Mouse (Mus musculus): ENCODE measurements at regions not wholly inside any gene's neighbourhood (a gene's known extent, or its start where the extent isn't known, plus 50 kb on each side); places are given as distances from the start of the nearest gene placed in this dataset.
A peak's percentile ranks its signal among the peaks of the same experiment; 100 is the strongest.

- ATAC-seq (ENCODE audit: low FRiP score): no peak
- WGBS: 94% methylated on average over 8 of the region's 8 CpGs
- no peak overlapping the region for H3K4me2 ChIP-seq (replicated peaks; ENCODE audit: low read depth, low read length)
Measured at GRCm38 (mm10) chr6:43914741-43915140, 248.7 kb upstream of the Tpk1 start.

DNA sequence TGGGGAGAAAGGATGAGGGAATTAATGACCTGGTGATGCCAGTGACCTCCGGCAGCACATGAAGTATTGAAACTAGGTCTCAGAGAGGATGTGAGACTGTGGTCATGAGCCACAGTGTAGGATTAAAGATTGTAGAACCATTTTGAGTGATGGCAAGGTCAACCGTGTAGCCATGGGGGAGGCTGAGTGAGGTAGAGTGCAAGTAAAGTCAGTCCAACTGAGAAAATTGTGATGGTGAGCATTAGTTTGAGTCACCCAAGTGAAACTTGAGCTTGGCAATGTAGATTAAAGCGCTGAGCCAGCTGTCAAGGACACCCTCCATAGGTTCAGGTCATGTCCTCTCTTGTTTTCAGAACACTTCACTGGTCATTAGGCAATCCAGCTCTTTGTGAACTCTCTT, 219.9 kb upstream of the Tpk1 start:
- Histone ChIP-seq H3K4me3 (ENCODE audit: low read depth, low read length) (no peak overlapping the region), H3K9me3 (ENCODE audit: control insufficient read depth, low read length) (no peaks in the 10 kb centered on the region), H3K9ac (ENCODE audit: low read depth, low read length) (no peak overlapping the region), H3K27ac (ENCODE audit: low read depth, low read length) (no peak overlapping the region), H3K4me2 (replicated peaks; ENCODE audit: low read depth, low read length) (no peak overlapping the region), H3K27me3 (ENCODE audit: control insufficient read depth, insufficient read depth, low read length) (no peaks in the 10 kb centered on the region), H3K36me3 (ENCODE audit: control insufficient read depth, insufficient read depth, low read length) (no peaks in the 10 kb centered on the region), H3K4me1 (replicated peaks; ENCODE audit: control insufficient read depth, insufficient read depth, low read length) (no peaks in the 10 kb centered on the region)
- WGBS: 78% methylated on average over 3 of the region's 3 CpGs
- DNase-seq (ENCODE audit: low spot score) (no peak), ATAC-seq (ENCODE audit: low FRiP score) (no peak)

More at GRCm38 (mm10) chr6:43914741-43915140, 248.7 kb upstream of the Tpk1 start:
- DNase-seq (ENCODE audit: low spot score): no peak
- Histone ChIP-seq H3K9me3 (ENCODE audit: control insufficient read depth, low read length) (no peaks in the 10 kb centered on the region), H3K27ac (ENCODE audit: low read depth, low read length) (no peak overlapping the region), H3K4me1 (replicated peaks; ENCODE audit: control insufficient read depth, insufficient read depth, low read length) (no peaks in the 10 kb centered on the region), H3K27me3 (ENCODE audit: control insufficient read depth, insufficient read depth, low read length) (no peaks in the 10 kb centered on the region), H3K9ac (ENCODE audit: low read depth, low read length) (no peak overlapping the region), H3K36me3 (ENCODE audit: control insufficient read depth, insufficient read depth, low read length) (no peaks in the 10 kb centered on the region), H3K4me3 (ENCODE audit: low read depth, low read length) (no peak overlapping the region)

- H3K36me3 ChIP-seq (ENCODE audit: control insufficient read depth, insufficient read depth, low read length): no peaks in the 10 kb centered on the region
Measured at GRCm38 (mm10) chr6:43876711-43877110, 210.6 kb upstream of the Tpk1 start.

DNA sequence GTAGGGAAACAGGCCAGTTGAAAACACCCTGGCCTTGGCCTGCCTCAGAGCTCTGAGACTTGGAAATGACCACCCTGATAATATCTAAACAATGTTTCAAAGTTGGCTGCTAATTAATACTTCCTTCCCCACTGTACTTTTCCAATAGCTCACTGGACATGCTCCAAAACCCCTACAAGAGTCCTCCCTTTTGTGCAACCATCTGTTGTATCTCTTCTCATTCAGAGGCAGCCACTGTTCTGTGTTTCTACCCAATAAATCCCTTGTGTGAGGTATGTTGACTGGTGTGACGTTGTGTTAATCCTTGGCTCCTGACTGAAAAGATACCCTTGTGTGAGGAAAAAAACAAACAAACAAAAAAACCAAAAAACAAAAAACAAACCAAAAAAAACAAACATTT, 193.3 kb upstream of the Tpk1 start:
- Histone ChIP-seq H3K36me3 (ENCODE audit: control insufficient read depth, insufficient read depth, low read length) (no peaks in the 10 kb centered on the region), H3K27me3 (ENCODE audit: control insufficient read depth, insufficient read depth, low read length) (no peaks in the 10 kb centered on the region), H3K4me3 (ENCODE audit: low read depth, low read length) (no peak overlapping the region), H3K4me2 (replicated peaks; ENCODE audit: low read depth, low read length) (no peak overlapping the region), H3K4me1 (replicated peaks; ENCODE audit: control insufficient read depth, insufficient read depth, low read length) (no peaks in the 10 kb centered on the region), H3K9ac (ENCODE audit: low read depth, low read length) (no peak overlapping the region), H3K27ac (ENCODE audit: low read depth, low read length) (no peak overlapping the region), H3K9me3 (ENCODE audit: control insufficient read depth, low read length) (no peaks in the 10 kb centered on the region)
- DNase-seq (ENCODE audit: low spot score): no peak
- WGBS: 59% methylated on average over 1 of the region's 1 CpGs
- ATAC-seq (ENCODE audit: low FRiP score): no peak

More at GRCm38 (mm10) chr6:43876711-43877110, 210.6 kb upstream of the Tpk1 start:
- Histone ChIP-seq H3K9me3 (ENCODE audit: control insufficient read depth, low read length) (no peaks in the 10 kb centered on the region), H3K4me1 (replicated peaks; ENCODE audit: control insufficient read depth, insufficient read depth, low read length) (no peaks in the 10 kb centered on the region), H3K9ac (ENCODE audit: low read depth, low read length) (no peak overlapping the region), H3K27ac (ENCODE audit: low read depth, low read length) (no peak overlapping the region), H3K27me3 (ENCODE audit: control insufficient read depth, insufficient read depth, low read length) (no peaks in the 10 kb centered on the region), H3K4me3 (ENCODE audit: low read depth, low read length) (no peak overlapping the region), H3K4me2 (replicated peaks; ENCODE audit: low read depth, low read length) (no peak overlapping the region)
- WGBS: 55% methylated on average over 2 of the region's 2 CpGs
- ATAC-seq (ENCODE audit: low FRiP score) (0 out of 2 replicates have a peak, but pooled peaks have one; percentile 25), DNase-seq (ENCODE audit: low spot score) (no peak)

DNA sequence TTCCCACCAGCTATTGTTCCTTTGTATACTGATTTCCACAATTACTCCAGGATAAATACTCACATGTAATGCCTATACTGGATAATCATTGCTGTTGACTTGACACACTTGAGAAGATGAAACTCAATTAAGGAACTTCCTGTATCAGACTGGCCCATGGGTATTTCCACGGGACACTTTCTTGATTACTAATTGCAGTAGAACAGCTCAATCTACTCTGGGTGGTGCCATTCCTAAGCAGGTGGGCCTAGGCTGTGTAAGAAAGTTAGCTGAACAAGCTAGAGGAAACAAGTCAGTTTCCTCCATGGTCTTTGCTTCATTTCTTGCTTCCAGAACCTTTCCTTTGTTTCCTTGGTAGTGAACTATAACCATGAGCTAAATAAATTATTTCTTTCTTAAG, 191.0 kb upstream of the Tpk1 start:
- H3K4me3 ChIP-seq (ENCODE audit: low read depth, low read length): no peak overlapping the region
- DNase-seq (ENCODE audit: low spot score) (no peak), ATAC-seq (ENCODE audit: low FRiP score) (no peak)
- H3K9me3 ChIP-seq (ENCODE audit: control insufficient read depth, low read length): no peaks in the 10 kb centered on the region
- H3K36me3 ChIP-seq (ENCODE audit: control insufficient read depth, insufficient read depth, low read length): no peaks in the 10 kb centered on the region
- no peak overlapping the region for H3K4me2 ChIP-seq (replicated peaks; ENCODE audit: low read depth, low read length)
- WGBS: 82% methylated on average over 1 of the region's 1 CpGs
- no peaks in the 10 kb centered on the region for H3K27me3 ChIP-seq (ENCODE audit: control insufficient read depth, insufficient read depth, low read length)
- H3K4me1 ChIP-seq (replicated peaks; ENCODE audit: control insufficient read depth, insufficient read depth, low read length): no peaks in the 10 kb centered on the region
- no peak overlapping the region for H3K9ac ChIP-seq (ENCODE audit: low read depth, low read length)
- no peak overlapping the region for H3K27ac ChIP-seq (ENCODE audit: low read depth, low read length)

GRCm38 (mm10) chr6:43853461-43853860, 187.4 kb upstream of the Tpk1 start:
- no peaks in the 10 kb centered on the region for H3K27me3 ChIP-seq (ENCODE audit: control insufficient read depth, insufficient read depth, low read length)
- H3K4me3 ChIP-seq (ENCODE audit: low read depth, low read length): no peak overlapping the region
- no peaks in the 10 kb centered on the region for H3K9me3 ChIP-seq (ENCODE audit: control insufficient read depth, low read length)
- ATAC-seq (ENCODE audit: low FRiP score) (no peak), DNase-seq (ENCODE audit: low spot score) (no peak)
- H3K36me3 ChIP-seq (ENCODE audit: control insufficient read depth, insufficient read depth, low read length): no peaks in the 10 kb centered on the region
- WGBS: 77% methylated on average over 1 of the region's 1 CpGs
- no peaks in the 10 kb centered on the region for H3K4me1 ChIP-seq (replicated peaks; ENCODE audit: control insufficient read depth, insufficient read depth, low read length)
- no peak overlapping the region for H3K27ac ChIP-seq (ENCODE audit: low read depth, low read length)
- no peak overlapping the region for H3K4me2 ChIP-seq (replicated peaks; ENCODE audit: low read depth, low read length)
- H3K9ac ChIP-seq (ENCODE audit: low read depth, low read length): no peak overlapping the region

GRCm38 (mm10) chr6:43851306-43851705, 185.2 kb upstream of the Tpk1 start:
- Histone ChIP-seq H3K9ac (ENCODE audit: low read depth, low read length) (no peak overlapping the region), H3K27ac (ENCODE audit: low read depth, low read length) (no peak overlapping the region), H3K4me1 (replicated peaks; ENCODE audit: control insufficient read depth, insufficient read depth, low read length) (no peaks in the 10 kb centered on the region), H3K36me3 (ENCODE audit: control insufficient read depth, insufficient read depth, low read length) (no peaks in the 10 kb centered on the region), H3K9me3 (ENCODE audit: control insufficient read depth, low read length) (no peaks in the 10 kb centered on the region), H3K27me3 (ENCODE audit: control insufficient read depth, insufficient read depth, low read length) (no peaks in the 10 kb centered on the region), H3K4me3 (ENCODE audit: low read depth, low read length) (no peak overlapping the region), H3K4me2 (replicated peaks; ENCODE audit: low read depth, low read length) (no peak overlapping the region)
- ATAC-seq (ENCODE audit: low FRiP score): no peak
- WGBS: 92% methylated on average over 6 of the region's 6 CpGs
- DNase-seq (ENCODE audit: low spot score): no peak

DNA sequence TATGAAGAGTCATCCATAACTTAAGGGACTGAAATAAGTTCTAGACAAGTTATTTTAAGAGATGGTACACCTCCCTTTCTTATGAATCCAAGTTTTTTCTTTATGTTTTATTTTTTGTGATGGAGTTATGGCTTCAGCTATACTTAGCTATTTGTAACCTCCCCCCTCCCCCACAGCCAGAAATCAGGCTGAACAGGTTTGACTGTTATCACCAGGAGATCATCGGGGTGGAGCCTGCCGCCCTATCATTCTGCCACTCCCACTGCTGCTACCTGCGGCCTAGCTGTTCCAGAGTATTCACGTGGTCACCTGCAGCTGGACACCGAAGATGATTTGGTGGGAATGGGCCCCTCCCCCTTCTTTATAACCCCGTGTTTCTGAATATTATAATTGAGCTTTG, 172.9 kb upstream of the Tpk1 start:
- ATAC-seq (ENCODE audit: low FRiP score): no peak
- H3K36me3 ChIP-seq (ENCODE audit: control insufficient read depth, insufficient read depth, low read length): no peaks in the 10 kb centered on the region
- DNase-seq (ENCODE audit: low spot score): no peak
- H3K4me1 ChIP-seq (replicated peaks; ENCODE audit: control insufficient read depth, insufficient read depth, low read length): no peaks in the 10 kb centered on the region
- WGBS: 66% methylated on average over 6 of the region's 6 CpGs
- H3K27me3 ChIP-seq (ENCODE audit: control insufficient read depth, insufficient read depth, low read length): no peaks in the 10 kb centered on the region
- no peak overlapping the region for H3K4me2 ChIP-seq (replicated peaks; ENCODE audit: low read depth, low read length)
- H3K27ac ChIP-seq (ENCODE audit: low read depth, low read length): no peak overlapping the region
- H3K9me3 ChIP-seq (ENCODE audit: control insufficient read depth, low read length): no peaks in the 10 kb centered on the region
- no peak overlapping the region for H3K4me3 ChIP-seq (ENCODE audit: low read depth, low read length)
- no peak overlapping the region for H3K9ac ChIP-seq (ENCODE audit: low read depth, low read length)

- Histone ChIP-seq H3K27ac (ENCODE audit: low read depth, low read length) (no peak overlapping the region), H3K36me3 (ENCODE audit: control insufficient read depth, insufficient read depth, low read length) (no peaks in the 10 kb centered on the region), H3K27me3 (ENCODE audit: control insufficient read depth, insufficient read depth, low read length) (no peaks in the 10 kb centered on the region), H3K4me1 (replicated peaks; ENCODE audit: control insufficient read depth, insufficient read depth, low read length) (no peaks in the 10 kb centered on the region), H3K9me3 (ENCODE audit: control insufficient read depth, low read length) (no peaks in the 10 kb centered on the region), H3K9ac (ENCODE audit: low read depth, low read length) (no peak overlapping the region), H3K4me3 (ENCODE audit: low read depth, low read length) (no peak overlapping the region), H3K4me2 (replicated peaks; ENCODE audit: low read depth, low read length) (no peak overlapping the region)
- WGBS: 76% methylated on average over 3 of the region's 3 CpGs
- DNase-seq (ENCODE audit: low spot score) (no peak), ATAC-seq (ENCODE audit: low FRiP score) (no peak)
Measured at GRCm38 (mm10) chr6:43829903-43830302, 163.8 kb upstream of the Tpk1 start.
